Mouse (Mus musculus) lung, embryonic 15.5 days (tissue): ENCODE measurements around the gene Bcl11b. TPM values are rescaled to one million over a fixed set of nuclear protein-coding genes. Genes with fewer than 3 reads are reported as not detected.

Experiments
- ATAC-seq: fragments of 200-750 bp; cut with Nextera tagmentation; 2 replicates; pipeline ENCODE4 v1.8.0; 2017; ENCODE audit warnings: moderate number of reproducible peaks, borderline replicate concordance; ENCODE audit not compliant: low FRiP score, low TSS enrichment; ENCODE audit errors: extremely low read depth
- H3K27ac ChIP-seq: fragments of 300-500 bp; sonication (generic); 2 replicates; pipeline ENCODE4 v1.5.1; 2015; ENCODE audit warnings: moderate library complexity, mild to moderate bottlenecking, inconsistent platforms
- H3K27me3 ChIP-seq: fragments of 300-500 bp; sonication (generic); 2 replicates; pipeline ENCODE4 v1.6.1; 2015; ENCODE audit warnings: inconsistent platforms
- H3K36me3 ChIP-seq: fragments of 300-500 bp; sonication (generic); 2 replicates; pipeline ENCODE4 v1.6.1; 2015; ENCODE audit warnings: inconsistent platforms
- H3K4me1 ChIP-seq: fragments of 300-500 bp; sonication (generic); 2 replicates; pipeline ENCODE4 v1.6.1; 2015; ENCODE audit warnings: inconsistent platforms
- H3K4me2 ChIP-seq: fragments of 300-500 bp; sonication (generic); 2 replicates; pipeline ENCODE4 v1.6.1; 2015; ENCODE audit warnings: inconsistent platforms, mild to moderate bottlenecking, moderate library complexity
- H3K4me3 ChIP-seq: fragments of 300-500 bp; sonication (generic); 2 replicates; pipeline ENCODE4 v1.5.1; 2015; ENCODE audit warnings: mild to moderate bottlenecking, inconsistent platforms
- H3K9ac ChIP-seq: fragments of 300-500 bp; sonication (generic); 2 replicates; pipeline ENCODE4 v1.6.1; 2015; ENCODE audit warnings: inconsistent platforms
- H3K9me3 ChIP-seq: fragments of 300-500 bp; sonication (generic); 2 replicates; pipeline ENCODE4 v1.6.1; 2016; ENCODE audit warnings: inconsistent platforms
- WGBS: fragments of 180-500 bp; shearing (Covaris S2); methylation state at CpG from one replicate; pipeline ENCODE4 v1.1.7; 2015; 5-methylcytosine and 5-hydroxymethylcytosine counted together
- polyA plus RNA-seq: library from polyadenylated mRNA; unstranded; fragments of >200 nt; fragmentation: Nextera tagmentation; extraction: Ambion mirVana; gene quantifications from 2 replicates; pipeline ENCODE4 v1.2.1, GENCODE M21; 2015

Gene Bcl11b
- polyA plus RNA-seq, 1 experiment from 2014 or later = 5.2 TPM

DNA sequence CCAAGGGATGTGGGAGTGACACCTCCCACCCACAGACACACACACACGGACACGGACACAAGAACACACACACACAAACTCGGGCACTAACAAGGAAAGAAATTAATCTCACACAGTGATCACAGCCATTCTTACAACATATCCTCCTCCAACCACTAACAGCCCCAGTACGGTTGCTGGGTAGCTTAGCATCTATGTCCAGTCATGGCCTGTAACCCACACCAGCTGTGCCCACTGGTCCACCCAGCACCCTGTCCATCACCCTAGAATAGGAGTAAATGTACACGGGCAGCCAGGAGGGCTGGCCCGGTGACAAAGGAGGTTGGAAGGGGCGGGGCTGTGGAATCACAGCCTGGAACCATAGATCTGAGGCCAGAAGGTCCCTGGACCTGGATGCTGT is 74.5 kb downstream of the Bcl11b start:
- Histone ChIP-seq H3K27me3 (0 out of 2 replicates have a peak, but pooled peaks cover 3% of the 10 kb centered on the region), H3K4me1 (peaks cover 50% of the 10 kb centered on the region), H3K36me3 (no peaks in the 10 kb centered on the region), H3K4me2 (no peak overlapping the region), H3K4me3 (no peak overlapping the region), H3K27ac (no peak overlapping the region), H3K9ac (no peak overlapping the region), H3K9me3 (no peaks in the 10 kb centered on the region)
- ATAC-seq = no peak
- 68% methylated on average over 7 of the region's 7 CpGs for WGBS

- ATAC-seq = no peak
- 69% methylated on average over 15 of the region's 15 CpGs for WGBS
- Histone ChIP-seq H3K27ac (no peak overlapping the region), H3K4me2 (no peak overlapping the region), H3K9me3 (no peaks in the 10 kb centered on the region), H3K9ac (no peak overlapping the region), H3K27me3 (0 out of 2 replicates have a peak, but pooled peaks cover 3% of the 10 kb centered on the region), H3K4me3 (no peak overlapping the region), H3K4me1 (peaks cover 52% of the 10 kb centered on the region), H3K36me3 (no peaks in the 10 kb centered on the region)
Observed at GRCm38 (mm10) chr12:107928464-107928901, 74.9 kb downstream of the Bcl11b start.

- Histone ChIP-seq H3K9me3 (no peaks in the 10 kb centered on the region), H3K36me3 (no peaks in the 10 kb centered on the region), H3K27me3 (0 out of 2 replicates have a peak, but pooled peaks cover 3% of the 10 kb centered on the region), H3K4me3 (no peak overlapping the region), H3K27ac (peak overlapping the region; percentile 52; the same call in 1 of the 2 replicates), H3K4me1 (peaks cover 52% of the 10 kb centered on the region), H3K4me2 (peak overlapping the region; percentile 33), H3K9ac (no peak overlapping the region)
- ATAC-seq = peak; percentile 53; the same call in 1 of the 2 replicates
- WGBS = 28% methylated on average over 10 of the region's 10 CpGs
Observed at GRCm38 (mm10) chr12:107927961-107928431, 75.4 kb downstream of the Bcl11b start.

GRCm38 (mm10) chr12:107926074-107926855 is 77.1 kb downstream of the Bcl11b start:
- H3K27me3 ChIP-seq = 0 out of 2 replicates have a peak, but pooled peaks cover 3% of the 10 kb centered on the region
- H3K9me3 ChIP-seq = no peaks in the 10 kb centered on the region
- WGBS = 85% methylated on average over 22 of the region's 22 CpGs
- peaks cover 40% of the 10 kb centered on the region for H3K4me1 ChIP-seq
- H3K4me2 ChIP-seq = no peak overlapping the region
- H3K27ac ChIP-seq = no peak overlapping the region
- ATAC-seq = no peak
- no peak overlapping the region for H3K4me3 ChIP-seq
- no peaks in the 10 kb centered on the region for H3K36me3 ChIP-seq
- H3K9ac ChIP-seq = no peak overlapping the region

DNA sequence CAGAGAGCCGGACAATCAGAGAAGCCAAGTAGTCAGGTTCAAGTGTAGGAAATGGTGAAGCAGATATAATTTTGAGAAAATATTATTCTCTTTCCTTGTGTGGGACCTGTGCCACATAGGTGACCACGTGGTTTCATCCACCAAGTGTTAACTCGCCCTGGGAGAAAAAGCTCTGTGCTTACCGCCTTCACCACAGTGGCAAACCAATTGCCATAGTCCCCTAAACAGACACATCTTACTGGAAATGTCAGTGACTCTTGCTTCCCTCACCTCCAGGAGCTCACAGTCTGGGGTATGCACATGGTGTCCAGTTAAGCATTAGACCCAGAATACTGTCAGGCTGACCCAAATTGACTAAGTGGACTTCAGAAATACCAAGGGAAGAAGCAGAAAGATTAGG is 78.7 kb downstream of the Bcl11b start:
- whole genome bisulfite sequencing = 79% methylated on average over 4 of the region's 4 CpGs
- H3K9me3 ChIP-seq = no peaks in the 10 kb centered on the region
- H3K9ac ChIP-seq = no peak overlapping the region
- H3K36me3 ChIP-seq = no peaks in the 10 kb centered on the region
- 0 out of 2 replicates have a peak, but pooled peaks cover 3% of the 10 kb centered on the region for H3K27me3 ChIP-seq
- no peak overlapping the region for H3K4me3 ChIP-seq
- ATAC-seq = no peak
- H3K4me2 ChIP-seq = no peak overlapping the region
- H3K27ac ChIP-seq = no peak overlapping the region
- peaks cover 32% of the 10 kb centered on the region for H3K4me1 ChIP-seq

GRCm38 (mm10) chr12:107923963-107924362 is 79.4 kb downstream of the Bcl11b start:
- Histone ChIP-seq H3K4me3 (no peak overlapping the region), H3K9ac (no peak overlapping the region), H3K4me1 (peaks cover 26% of the 10 kb centered on the region), H3K27ac (no peak overlapping the region), H3K9me3 (no peaks in the 10 kb centered on the region), H3K4me2 (no peak overlapping the region), H3K36me3 (no peaks in the 10 kb centered on the region), H3K27me3 (0 out of 2 replicates have a peak, but pooled peaks cover 3% of the 10 kb centered on the region)
- no peak for ATAC-seq
- 49% methylated on average over 3 of the region's 3 CpGs for WGBS

- no peak for ATAC-seq
- Histone ChIP-seq H3K9me3 (no peaks in the 10 kb centered on the region), H3K27ac (no peak overlapping the region), H3K36me3 (peaks cover under 1% of the 10 kb centered on the region; the same call in 1 of the 2 replicates), H3K4me2 (no peak overlapping the region), H3K4me1 (0 out of 2 replicates have a peak, but pooled peaks cover 10% of the 10 kb centered on the region), H3K27me3 (0 out of 2 replicates have a peak, but pooled peaks cover 3% of the 10 kb centered on the region), H3K9ac (no peak overlapping the region), H3K4me3 (no peak overlapping the region)
- WGBS = 93% methylated on average over 7 of the region's 7 CpGs
Observed at GRCm38 (mm10) chr12:107922180-107922579, 81.2 kb downstream of the Bcl11b start.

DNA sequence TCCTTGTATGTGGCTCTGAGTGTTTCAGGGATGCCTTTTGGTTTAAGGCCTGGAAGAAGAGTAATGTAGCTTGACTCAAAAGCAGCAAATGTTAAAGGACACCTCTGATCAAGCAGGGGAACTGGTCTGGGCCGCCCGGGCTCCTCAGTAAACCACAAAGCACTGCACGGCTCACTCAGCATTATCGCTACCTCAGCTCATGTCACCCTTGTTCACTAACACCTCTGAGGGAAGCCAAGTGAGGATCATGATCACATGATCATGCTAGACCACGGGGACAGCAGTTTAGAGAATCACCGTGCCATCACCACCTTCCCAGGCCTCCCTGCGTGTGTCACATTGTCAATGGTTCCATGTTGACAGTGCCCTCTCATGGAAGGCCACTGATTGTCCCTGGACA is 81.8 kb downstream of the Bcl11b start:
- no peak overlapping the region for H3K9ac ChIP-seq
- ATAC-seq = no peak
- no peak overlapping the region for H3K4me3 ChIP-seq
- H3K4me2 ChIP-seq = no peak overlapping the region
- 0 out of 2 replicates have a peak, but pooled peaks cover 3% of the 10 kb centered on the region for H3K27me3 ChIP-seq
- WGBS = 59% methylated on average over 7 of the region's 7 CpGs
- H3K4me1 ChIP-seq = 0 out of 2 replicates have a peak, but pooled peaks cover 10% of the 10 kb centered on the region
- H3K36me3 ChIP-seq = peaks cover 6% of the 10 kb centered on the region
- no peak overlapping the region for H3K27ac ChIP-seq
- peaks cover 4% of the 10 kb centered on the region; the same call in 1 of the 2 replicates for H3K9me3 ChIP-seq

GRCm38 (mm10) chr12:107921154-107921553 is 82.2 kb downstream of the Bcl11b start:
- H3K36me3 ChIP-seq = peaks cover 10% of the 10 kb centered on the region
- peaks cover 6% of the 10 kb centered on the region; the same call in 1 of the 2 replicates for H3K9me3 ChIP-seq
- H3K27me3 ChIP-seq = 0 out of 2 replicates have a peak, but pooled peaks cover 2% of the 10 kb centered on the region
- WGBS = 57% methylated on average over 6 of the region's 6 CpGs
- H3K4me2 ChIP-seq = no peak overlapping the region
- H3K4me1 ChIP-seq = 0 out of 2 replicates have a peak, but pooled peaks cover 10% of the 10 kb centered on the region
- ATAC-seq = no peak
- H3K4me3 ChIP-seq = no peak overlapping the region
- no peak overlapping the region for H3K27ac ChIP-seq
- no peak overlapping the region for H3K9ac ChIP-seq

- Histone ChIP-seq H3K4me3 (no peak overlapping the region), H3K9me3 (peaks cover 6% of the 10 kb centered on the region; the same call in 1 of the 2 replicates), H3K4me2 (no peak overlapping the region), H3K27ac (no peak overlapping the region), H3K9ac (no peak overlapping the region), H3K4me1 (0 out of 2 replicates have a peak, but pooled peaks cover 10% of the 10 kb centered on the region), H3K36me3 (peaks cover 15% of the 10 kb centered on the region), H3K27me3 (no peaks in the 10 kb centered on the region)
- 52% methylated on average over 13 of the region's 13 CpGs for WGBS
- ATAC-seq = no peak
Observed at GRCm38 (mm10) chr12:107920716-107921115, 82.7 kb downstream of the Bcl11b start.

DNA sequence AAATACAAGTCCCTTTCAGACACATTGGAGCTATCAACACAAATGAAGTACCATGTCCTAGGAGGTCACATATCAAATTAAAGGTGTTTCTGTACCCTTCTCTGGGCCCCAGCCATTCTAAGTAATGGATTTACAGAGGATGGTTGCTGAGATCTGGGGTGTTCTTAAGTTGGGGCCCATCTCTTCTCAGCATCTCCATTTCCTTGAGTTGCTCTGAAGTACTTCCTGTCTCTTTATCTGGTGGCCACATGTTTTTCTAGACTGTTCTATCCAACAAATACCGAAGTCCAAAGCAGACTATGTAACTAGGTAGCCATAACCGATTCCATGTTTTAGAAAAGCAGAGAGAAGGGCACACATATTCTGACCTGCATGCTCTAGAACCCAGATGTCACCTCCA is 83.3 kb downstream of the Bcl11b start:
- 78% methylated on average over 2 of the region's 2 CpGs for WGBS
- Histone ChIP-seq H3K27ac (no peak overlapping the region), H3K4me3 (no peak overlapping the region), H3K9me3 (peaks cover 6% of the 10 kb centered on the region; the same call in 1 of the 2 replicates), H3K36me3 (peaks cover 21% of the 10 kb centered on the region), H3K4me1 (0 out of 2 replicates have a peak, but pooled peaks cover 10% of the 10 kb centered on the region), H3K9ac (no peak overlapping the region), H3K4me2 (no peak overlapping the region), H3K27me3 (no peaks in the 10 kb centered on the region)
- ATAC-seq = no peak

DNA sequence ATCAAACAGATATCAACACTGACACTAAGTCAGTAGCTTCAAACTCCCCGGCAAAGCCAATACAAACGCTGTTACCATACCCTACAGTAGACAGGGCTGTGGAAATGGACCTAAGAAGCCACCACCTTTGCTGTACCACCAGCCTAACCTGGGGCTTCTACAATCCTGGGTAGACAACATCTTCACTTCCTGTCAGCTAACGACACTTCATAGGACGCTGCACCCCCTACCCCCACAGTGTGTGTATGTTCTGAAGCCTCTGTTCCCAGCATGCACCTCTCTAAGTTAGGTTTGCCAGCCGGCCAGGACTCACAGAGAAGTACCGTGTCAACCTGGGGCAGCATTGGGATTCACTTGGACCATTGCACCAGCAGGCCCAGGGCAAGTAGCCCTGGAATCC is 84.6 kb downstream of the Bcl11b start:
- no peak overlapping the region for H3K9ac ChIP-seq
- no peak for ATAC-seq
- peaks cover 21% of the 10 kb centered on the region for H3K36me3 ChIP-seq
- no peaks in the 10 kb centered on the region for H3K27me3 ChIP-seq
- H3K4me2 ChIP-seq = no peak overlapping the region
- WGBS = 93% methylated on average over 6 of the region's 6 CpGs
- H3K4me3 ChIP-seq = no peak overlapping the region
- no peak overlapping the region for H3K27ac ChIP-seq
- 0 out of 2 replicates have a peak, but pooled peaks cover 8% of the 10 kb centered on the region for H3K4me1 ChIP-seq
- peaks cover 6% of the 10 kb centered on the region; the same call in 1 of the 2 replicates for H3K9me3 ChIP-seq
